Mouse (Mus musculus): ENCODE measurements around the gene G6pc. TPM values are rescaled to one million over a fixed set of nuclear protein-coding genes. Genes with fewer than 3 reads are reported as not detected.
"Not testable (repeated sequence)": the region's sequence is repeated elsewhere in the genome, so short reads cannot be mapped to it uniquely, and the experiment has no call there.

The G6pc gene
- total RNA-seq (2021) = 10 to 100 TPM in 1 of 2 experiments, 1 to 10 TPM in 1; 1.8 to 24.0 TPM
- polyA plus RNA-seq (2012; rRNA removed) = 0.13 and 0.26 TPM in 2 replicates
- long read RNA-seq, partial matches to known transcripts = 0 of 1 reads
- long read RNA-seq, other reads (novel, unspliced or antisense) = 0 of 1 reads

DNA sequence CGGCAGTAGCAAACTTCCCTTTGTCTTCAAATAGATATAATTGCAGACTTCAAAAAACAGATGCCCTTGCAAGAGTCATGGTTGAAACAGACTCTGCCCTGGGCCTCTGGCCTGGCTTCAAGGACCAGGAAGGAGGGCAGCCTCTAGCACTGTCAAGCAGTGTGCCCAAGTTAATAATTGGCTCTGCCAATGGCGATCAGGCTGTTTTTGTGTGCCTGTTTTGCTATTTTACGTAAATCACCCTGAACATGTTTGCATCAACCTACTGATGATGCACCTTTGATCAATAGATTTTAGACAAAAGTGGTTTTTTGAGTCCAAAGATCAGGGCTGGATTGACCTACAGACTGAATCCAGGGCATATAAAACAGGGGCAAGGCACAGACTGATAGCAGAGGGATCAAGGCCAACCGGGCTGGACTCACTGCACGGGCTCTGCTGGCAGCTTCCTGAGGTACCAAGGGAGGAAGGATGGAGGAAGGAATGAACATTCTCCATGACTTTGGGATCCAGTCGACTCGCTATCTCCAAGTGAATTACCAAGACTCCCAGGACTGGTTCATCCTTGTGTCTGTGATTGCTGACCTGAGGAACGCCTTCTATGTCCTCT lies at the start of gene G6pc:
G6pc (plus strand) TSS at position 236 of the 610 bp plus-strand sequence.
- DNase-seq = peak; percentile 66

DNA sequence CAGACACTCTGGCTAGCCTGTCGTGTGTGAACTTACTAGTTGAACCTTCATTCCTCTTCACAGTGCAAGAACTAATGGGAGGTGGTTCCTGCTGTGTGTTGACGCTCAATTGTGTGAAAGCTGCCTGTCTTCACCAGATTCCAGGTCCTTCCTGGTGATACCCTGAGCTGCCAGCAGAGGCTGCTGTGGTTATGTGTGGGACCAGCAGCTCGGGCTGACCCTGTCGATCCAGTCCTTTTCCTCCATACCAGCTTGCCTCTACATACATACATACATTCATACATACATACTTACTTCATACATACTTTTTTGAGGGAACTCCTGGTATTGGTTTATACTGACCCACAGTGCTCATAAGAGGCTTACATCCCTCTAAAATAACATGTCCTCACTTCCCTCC lies 43.8 kb upstream of the G6pc start:
- peak; percentile 79 for DNase-seq

DNA sequence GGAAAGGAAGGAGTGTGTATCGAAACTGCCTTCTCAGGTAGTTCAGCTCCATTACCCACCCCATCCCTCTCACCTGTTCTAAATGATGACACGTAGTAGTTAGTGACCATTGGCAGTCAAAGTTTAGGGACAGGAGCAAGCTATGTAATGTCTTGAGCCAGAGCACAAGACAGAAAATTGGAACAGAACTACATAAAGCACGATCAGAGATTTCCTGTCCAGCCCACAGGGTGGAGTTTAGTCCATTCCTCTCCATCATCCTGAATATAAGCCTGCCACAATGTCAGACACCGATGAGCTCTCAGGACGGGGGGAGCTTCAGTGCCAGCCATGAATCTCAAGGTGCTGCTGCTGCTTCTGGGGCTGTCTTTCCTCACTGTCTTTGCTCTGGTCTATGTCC lies 42.6 kb upstream of the G6pc start, which contains the start of gene Aoc2:
Aoc2 (plus strand) TSS at position 301 of the 400 bp plus-strand sequence.
- DNase-seq = no peak

DNA sequence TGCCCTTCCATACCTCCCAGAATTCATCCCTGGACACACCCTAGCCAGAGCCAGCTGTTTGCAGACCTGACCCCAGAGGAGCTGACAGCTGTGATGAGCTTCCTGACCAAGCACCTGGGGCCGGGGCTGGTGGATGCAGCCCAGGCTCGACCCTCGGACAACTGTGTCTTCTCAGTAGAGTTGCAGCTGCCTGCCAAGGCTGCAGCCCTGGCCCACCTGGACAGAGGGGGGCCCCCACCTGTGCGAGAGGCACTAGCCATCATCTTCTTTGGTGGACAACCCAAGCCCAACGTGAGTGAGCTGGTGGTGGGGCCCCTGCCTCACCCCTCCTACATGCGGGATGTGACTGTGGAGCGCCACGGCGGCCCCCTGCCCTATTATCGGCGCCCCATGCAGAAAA lies 42.2 kb upstream of the G6pc start:
- DNase-seq = not testable (repeated sequence)

DNA sequence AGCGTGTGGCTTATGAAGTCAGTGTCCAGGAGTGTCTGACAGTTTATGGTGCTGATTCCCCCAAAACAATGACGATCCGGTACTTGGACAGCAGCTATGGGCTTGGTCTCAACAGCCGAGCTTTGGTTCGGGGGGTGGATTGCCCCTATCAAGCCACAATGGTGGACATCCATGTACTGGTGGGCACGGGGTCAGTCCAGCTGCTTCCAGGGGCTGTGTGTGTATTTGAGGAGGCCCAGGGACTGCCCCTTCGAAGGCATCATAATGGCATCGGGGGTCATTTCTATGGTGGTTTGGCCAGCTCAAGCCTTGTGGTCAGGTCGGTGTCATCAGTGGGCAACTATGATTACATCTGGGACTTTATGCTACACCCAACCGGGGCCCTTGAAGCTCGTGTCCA lies 41.2 kb upstream of the G6pc start:
- no peak for DNase-seq

DNA sequence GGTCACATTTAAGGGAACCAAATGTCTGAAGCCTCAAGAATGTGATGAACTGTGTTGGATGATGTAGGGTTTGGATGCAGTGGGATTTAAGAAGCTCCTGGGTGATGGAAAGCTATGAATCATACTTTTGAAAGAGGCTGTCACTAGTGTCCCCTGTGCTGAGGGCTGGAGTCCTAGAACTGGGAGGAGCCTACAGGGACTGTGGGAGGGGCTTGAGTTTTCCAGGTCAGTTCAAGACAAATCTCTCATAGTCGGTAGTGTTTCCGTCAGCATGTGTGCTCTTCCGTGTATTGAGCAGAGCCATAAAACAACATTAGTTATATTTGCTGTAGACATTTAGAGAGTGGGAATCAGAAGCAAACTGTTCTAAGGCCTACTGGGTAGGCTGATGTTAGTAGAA lies 40.0 kb upstream of the G6pc start:
- DNase-seq = no peak

DNA sequence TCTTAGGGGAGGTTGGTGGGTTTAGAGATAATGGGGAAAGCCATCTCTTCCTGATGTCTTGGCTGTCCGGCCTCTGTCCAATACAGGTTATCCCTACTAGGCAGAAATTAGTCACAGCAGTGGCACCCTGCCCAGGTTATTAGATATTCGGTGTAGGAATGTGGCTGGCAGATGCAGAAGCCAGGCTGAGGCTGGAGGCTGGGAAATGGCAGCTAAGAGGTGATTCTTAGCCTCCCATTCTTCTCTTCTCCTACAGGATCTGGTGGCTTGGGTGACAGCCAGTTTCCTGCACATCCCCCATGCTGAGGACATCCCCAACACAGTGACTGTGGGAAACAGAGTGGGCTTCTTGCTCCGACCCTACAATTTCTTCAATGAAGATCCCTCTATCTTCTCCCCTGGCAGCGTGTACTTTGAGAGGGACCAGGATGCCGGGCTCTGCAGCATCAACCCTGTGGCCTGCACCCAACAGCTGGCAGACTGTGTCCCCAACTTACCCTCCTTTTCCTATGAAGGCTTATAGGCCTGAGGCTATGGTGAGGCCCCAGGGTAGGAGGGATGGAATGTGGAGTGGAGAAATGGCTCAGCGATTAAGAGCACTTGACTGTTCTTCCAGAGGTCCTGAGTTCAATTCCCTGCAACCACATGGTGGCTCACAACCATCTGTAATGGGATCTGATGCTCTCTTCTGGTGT lies 38.3 kb upstream of the G6pc start:
- DNase-seq = peak; percentile 71

DNA sequence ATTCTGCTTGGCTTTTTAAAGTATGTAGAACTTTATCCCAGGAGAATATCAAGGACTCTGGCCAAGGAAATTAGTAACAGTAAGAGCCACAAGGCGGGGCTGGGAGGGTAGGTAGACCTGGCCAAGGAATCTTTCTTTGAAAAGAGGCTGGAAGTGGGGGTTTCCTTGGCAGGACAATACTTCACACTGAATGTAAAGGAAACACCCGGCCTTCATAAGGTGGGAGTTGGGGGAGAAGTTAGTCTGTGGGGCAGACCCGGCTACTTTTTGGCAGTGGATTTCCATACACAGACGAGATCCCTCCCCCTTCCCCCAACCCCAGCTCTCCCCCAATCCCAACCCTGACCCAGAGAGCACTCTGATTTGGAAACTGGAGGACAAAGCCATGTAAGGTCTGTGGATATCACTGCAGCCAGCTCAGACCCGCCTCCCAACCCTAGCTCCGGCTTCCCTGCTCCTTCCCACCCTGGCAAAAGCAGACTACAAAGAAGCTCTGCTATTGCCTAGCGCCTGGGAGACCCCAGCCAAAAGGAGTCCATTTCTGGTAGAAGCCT lies 36.9 kb upstream of the G6pc start, which contains the start of gene Aoc3:
Aoc3 (plus strand) TSS at position 235 of the 554 bp plus-strand sequence.
- DNase-seq = peak; percentile 45

DNA sequence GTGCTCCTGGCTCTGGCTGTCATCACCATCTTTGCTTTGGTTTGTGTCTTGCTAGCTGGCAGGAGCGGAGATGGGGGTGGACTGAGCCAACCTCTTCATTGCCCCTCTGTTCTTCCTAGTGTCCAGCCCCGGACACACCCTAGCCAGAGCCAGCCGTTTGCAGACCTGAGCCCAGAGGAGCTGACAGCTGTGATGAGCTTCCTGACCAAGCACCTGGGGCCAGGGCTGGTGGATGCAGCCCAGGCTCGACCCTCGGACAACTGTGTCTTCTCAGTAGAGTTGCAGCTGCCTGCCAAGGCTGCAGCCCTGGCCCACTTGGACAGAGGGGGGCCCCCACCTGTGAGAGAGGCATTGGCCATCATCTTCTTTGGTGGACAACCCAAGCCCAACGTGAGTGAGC lies 36.4 kb upstream of the G6pc start:
- not testable (repeated sequence) for DNase-seq

DNA sequence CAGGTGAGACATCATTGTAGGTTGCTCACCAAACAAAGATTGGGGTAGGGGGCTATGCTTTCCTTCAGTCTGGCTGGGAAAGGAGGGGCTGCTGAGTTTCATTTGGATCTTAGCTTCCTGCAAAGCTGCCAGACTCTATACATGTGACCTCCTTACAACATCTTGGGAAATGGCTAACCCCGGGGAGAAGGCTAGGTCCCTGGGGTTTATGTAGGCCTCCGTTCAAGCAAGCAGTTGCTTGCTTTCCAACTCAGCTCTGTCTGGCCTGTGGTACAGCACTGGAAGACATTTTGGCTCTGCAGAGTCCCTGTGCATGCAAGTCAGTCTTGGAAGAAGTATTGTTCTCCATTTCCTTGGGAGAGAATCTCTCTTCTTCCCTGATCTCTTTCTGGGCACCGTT lies 34.8 kb upstream of the G6pc start:
- DNase-seq = no peak

DNA sequence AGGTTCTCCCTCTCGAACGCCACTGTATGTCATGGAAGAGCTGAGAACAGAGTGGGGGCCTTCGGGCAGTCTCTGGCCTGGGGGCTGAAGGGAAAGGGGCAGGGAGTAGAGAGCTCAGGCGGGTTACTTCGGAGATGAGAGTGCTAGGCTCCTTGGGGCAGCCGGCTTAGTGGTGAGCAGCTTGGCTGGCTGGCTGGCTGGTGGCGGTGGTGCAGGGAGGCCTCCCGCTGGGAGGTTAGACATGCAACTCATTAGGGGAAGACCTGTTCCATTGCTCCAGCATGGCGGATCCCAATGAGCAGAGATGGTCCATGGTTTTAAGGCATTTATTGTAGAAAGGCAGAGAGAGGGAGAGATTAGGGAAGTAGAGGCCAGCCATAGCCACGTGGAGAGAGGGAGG lies 33.3 kb upstream of the G6pc start:
- DNase-seq = no peak

DNA sequence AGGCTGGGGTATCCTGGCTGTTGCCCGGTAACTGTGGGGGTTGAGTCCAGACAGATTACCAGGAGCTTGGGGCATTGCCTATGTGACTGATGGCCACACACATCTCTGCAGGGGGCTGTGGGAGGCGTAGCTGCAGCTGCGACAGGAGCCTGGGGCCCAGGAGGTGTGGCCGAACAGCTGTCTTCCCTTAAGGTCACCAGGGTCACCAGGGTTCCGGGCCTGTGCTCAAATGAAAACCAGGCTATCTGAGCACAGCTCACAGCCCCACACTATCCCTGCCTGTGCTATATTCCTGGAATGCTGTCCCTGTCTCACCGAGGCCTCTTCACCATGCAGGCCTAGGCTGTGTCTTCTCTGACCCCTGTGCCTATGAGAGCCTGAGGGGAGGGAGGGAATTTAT lies 32.8 kb upstream of the G6pc start:
- no peak for DNase-seq

DNA sequence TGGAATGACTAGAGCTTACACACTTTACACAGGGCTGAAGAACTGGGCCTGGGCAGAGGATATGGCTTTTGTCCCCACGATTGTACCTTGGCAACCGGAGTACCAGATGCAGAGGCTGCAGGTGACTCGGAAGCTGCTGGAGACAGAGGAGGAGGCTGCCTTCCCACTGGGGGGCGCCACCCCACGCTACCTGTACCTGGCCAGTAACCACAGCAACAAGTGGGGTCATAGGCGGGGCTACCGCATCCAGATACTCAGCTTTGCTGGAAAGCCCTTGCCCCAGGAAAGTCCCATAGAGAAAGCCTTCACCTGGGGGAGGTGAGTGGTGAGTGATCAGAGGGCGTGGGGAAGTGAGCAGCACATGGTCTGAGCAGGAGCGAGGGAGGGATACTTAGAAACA lies 31.7 kb upstream of the G6pc start:
- no peak for DNase-seq

DNA sequence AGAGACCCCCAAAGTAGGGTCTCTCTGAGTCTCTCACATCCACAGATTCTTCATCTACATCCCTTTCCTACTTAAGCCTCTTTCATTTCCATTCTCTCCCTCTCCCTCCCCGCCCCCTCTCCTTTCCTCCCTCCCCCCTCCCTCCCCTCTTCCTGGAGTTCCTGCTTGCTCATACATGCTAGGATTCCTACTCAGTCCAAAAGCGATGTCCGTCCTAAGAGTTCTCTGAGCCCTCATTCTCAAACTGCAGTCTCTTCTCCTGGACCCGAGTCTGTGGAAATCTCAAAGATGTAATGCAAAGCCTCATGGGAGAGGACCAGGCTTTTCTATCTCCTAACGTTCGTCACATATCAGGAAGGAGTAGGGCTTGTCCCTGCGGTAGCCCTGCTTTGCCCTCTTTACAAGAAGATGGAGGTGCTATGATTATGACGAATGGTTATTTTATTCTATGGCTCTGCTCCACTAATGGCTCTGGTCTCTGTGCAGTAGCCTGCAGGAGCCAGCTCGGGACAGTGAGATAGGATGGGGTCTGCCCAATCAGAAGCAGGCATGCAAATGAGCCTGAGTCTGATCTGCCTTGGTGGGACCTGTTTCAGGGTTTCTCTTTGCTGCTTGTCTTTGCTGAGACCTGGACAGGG lies 29.1 kb upstream of the G6pc start:
- DNase-seq = peak; percentile 16

DNA sequence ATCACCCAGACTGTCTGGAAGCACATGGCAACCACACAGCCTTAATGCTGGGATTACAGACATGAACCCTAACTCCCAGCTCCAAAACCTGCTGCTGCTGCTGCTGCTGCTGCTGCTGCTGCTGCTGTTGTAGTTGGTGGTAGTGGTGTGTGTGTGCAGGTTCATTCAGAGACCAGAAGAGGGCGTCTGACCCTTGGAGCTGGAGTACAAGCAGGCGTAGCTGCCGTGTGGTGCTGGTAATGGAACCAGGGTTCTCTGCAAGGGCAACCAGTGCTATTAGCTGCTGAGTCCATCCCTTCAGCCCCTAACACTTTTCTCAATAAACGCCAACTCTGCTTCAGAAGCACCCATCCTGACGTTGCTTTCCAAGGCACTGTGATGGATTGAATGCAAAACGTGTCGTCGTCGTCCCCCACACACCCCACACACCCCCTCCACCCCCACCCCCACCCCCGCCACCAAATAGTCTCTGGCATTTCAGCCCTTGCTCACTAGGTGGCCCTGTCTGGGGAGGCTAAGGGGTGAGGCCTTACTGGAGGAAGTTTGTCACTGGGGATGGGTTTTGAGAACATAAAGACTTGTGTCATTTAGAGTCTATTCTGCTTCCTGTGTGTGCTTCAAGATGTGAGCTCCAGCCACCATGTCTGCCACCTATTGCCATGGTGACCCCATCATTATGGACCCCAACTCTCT lies 20.1 kb upstream of the G6pc start:
- DNase-seq = no peak

DNA sequence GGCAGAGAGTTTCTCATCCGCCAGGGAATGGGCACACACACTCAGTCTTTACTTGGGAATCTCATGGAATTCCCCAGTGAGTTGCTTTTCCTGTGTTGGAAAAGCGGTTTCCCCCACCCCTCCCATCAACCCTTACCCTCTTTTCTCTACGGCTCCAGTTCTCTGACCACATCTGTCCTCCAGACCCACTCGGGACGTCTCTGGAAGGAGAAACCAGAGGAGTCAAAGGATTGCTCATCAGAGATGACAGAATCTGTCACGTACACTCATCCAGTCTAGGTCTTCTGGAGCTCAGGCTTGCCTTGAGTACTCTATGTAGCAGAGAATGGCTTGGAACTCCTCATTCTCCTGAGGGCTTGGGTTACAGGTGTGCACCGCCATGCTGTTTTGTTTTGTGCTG lies 18.6 kb upstream of the G6pc start:
- DNase-seq = no peak

DNA sequence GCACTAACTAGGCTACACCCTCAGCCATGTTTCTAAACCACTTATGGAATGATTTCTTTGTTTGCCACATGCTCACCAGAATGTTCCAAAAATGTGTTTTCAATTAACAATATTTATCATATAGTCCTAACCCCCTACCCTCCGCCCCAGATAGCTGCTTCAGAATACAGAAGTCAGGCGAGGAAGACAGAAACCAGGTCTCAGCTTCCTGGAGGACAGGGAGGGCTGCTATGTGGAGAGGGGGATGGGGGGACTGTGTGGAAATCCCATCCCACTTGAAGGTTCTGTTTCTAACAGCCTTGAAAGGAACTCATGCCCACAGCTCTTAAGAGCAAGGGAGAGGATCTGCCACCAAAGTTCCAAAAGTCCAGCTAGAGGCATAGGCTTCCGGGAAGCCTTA lies 18.1 kb upstream of the G6pc start:
- no peak for DNase-seq

DNA sequence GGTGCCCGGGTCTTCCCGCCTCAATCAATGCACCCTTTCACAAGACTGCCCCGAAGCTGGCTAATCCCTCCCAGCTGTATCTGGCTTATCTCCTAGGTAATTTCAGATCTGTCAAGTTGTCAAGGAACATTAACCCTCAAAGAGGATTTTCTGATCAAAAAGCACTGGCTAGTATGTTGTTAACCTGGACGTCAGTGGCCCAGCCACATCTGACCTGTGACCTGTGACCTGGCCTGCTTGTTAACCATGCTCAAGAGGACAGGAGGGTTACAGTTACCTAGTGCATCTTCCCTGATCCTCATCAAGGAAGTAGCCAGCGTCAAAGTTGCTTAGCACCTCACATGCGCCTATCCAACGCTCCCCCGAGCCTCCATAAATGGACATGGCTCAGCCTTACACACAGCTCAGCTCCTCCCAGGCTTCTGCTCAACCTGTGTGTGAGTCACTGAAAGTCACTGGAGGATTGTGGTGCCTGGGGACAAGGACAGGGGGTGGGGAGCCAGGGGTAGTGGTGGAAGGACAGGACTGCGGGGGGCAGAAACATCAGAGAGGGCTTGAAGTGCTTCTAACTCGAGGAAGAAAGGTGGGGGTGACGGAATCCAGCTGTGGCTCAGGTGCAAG lies 16.2 kb upstream of the G6pc start:
- peak; percentile 69 for DNase-seq

DNA sequence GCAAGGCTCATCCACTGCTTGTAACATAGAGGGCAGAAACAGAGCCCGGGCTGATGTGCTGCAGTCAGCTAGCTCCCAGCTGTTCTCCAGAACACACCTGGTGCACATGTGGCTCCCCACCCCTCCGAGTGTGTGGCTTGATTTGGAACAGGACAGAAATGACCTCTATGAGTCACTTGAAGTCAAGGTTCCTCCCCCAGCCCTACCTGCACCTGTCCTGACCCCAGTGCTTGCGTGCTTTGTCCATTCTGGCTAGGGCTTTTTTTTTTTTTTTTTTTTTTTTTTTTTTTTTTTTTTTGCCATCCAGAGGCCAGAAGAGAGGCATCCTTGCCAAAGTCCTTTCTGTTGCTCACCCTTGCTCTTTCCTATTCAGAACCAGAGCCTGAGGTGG lies 15.6 kb upstream of the G6pc start:
- no peak for DNase-seq

DNA sequence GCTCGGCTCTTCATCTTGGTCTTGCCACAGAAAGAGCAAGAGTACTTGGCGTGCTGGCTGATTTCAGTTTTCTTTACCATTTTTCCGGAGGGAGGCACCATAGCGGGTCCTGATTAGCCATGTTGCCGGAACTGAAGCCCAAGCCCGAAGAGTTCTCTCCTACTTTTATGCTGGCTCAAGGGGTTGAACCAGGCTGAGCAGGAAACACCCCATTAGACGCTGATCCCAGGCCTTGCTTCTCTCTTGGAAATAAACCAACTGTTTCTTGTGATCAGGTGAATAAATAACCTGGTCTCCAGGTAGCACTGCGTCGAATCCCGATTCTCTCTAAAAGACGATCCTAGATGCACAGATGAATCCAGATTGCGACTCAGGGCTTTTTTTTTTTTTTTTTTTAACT lies 13.9 kb upstream of the G6pc start:
- no peak for DNase-seq

DNA sequence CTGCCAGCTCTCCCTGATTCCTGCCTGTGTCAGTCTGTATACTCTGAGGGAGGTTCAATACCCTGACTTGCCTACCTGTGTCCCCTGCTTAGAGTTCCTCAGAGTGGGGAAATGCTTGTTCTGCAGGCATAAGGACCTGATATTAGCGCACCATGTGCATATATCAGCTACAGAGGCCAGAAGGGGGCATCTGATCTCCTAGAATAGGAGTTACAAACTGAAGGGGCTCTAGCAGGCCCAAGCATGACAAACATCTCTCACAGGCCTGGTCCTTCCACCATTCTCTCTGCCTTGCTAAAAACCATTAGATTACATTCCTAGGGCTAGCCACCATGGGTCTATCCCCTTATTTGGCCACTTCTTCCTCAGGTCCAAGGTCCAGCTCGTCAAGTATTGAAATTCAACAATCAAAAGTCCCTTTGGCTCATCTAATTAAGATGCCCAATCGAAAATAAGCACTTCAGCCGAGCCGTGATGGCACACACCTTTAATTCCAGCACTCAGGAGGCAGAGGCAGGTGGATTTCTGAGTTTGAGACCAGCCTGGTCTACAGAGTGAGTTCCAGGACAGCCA lies 12.8 kb upstream of the G6pc start:
- DNase-seq = no peak
